Mouse (Mus musculus): ENCODE measurements around the gene Tmeff2.

- no peak for TF ChIP-seq CTCF (IDR thresholded peaks at IDR 0.05; ENCODE audit: insufficient read depth, low read depth, low read length)
- no peak for TF ChIP-seq POLR2A (IDR thresholded peaks at IDR 0.05; ENCODE audit: insufficient read depth, low read depth, low read length)
Measured at GRCm38 (mm10) chr1:51090212-51090761, 189.8 kb downstream of the Tmeff2 start.

All from olfactory bulb, adult 2 months (tissue).